Mouse (Mus musculus) NIH3T3 (cell line): ENCODE results near the gene Ddr2.

Experiments used
- DNase-seq: peaks from one replicate; pipeline ENCODE4 v3.0.0-alpha.2; 2012; ENCODE audit warnings: low read depth

The Ddr2 gene

GRCm38 (mm10) chr1:170110516-170111332 is at the start of gene Ddr2:
TSS of gene Ddr2 (minus strand) at chr1:170110762.
- DNase-seq, result peak; percentile 100

DNA sequence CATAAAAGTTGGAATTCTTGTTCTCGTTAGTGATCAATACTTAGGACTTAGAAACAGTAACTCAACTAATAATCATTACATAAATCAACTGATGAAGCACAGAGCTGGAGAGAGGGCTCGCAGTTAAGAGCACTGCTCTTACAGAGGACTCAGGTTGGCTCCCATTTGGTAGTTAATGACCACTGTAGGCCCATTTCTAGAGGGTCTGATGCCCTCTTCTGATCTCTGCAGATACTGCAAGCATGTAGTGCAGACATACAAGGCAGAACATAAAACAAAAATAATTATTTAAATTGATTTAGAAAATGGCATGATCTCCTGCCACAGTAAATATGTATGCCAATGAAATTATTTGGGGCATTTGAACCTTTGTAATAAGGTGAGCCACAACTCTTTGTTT is 49.1 kb upstream of the Ddr2 start:
- DNase-seq, result peak; percentile 43

DNA sequence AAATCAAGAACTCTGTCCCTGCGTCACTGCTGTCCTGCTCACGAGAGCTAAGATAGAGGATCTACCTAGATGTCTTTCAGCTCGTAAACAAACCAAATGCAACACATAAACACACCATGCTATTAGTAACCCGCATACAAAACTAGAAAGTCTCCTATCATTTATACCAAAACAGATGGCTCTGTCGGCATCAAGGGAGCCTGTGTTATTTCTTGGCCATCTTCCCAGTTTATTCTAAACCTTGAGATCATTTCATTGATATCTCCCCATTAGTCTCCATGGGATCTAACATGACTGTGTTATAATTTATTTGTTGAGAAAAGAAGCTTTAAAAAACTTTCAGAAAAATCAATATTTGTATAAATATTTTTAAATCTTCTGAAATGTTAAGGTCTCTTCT is 45.2 kb upstream of the Ddr2 start:
- DNase-seq, result no peak

GRCm38 (mm10) chr1:170155298-170155697 is 44.7 kb upstream of the Ddr2 start:
- no peak for DNase-seq

DNA sequence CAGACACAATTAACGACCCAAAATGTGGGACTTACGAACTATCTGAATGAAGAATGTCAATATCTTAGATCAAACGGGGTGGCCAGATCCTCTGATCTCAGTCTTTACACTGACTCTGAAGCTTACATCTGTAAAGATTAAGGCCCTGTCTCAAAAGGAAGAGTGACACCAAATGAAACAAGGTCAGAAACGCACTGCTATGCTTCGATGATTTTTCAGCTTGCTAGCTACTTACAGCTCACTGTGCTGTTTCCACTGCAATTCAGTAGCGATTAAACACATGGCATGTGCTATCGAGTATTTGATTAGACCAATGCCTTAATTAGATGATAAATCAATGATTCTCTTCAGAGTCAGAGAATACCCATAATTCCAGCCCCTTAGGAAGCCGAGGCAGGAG is 43.4 kb upstream of the Ddr2 start:
- DNase-seq, result no peak

DNA sequence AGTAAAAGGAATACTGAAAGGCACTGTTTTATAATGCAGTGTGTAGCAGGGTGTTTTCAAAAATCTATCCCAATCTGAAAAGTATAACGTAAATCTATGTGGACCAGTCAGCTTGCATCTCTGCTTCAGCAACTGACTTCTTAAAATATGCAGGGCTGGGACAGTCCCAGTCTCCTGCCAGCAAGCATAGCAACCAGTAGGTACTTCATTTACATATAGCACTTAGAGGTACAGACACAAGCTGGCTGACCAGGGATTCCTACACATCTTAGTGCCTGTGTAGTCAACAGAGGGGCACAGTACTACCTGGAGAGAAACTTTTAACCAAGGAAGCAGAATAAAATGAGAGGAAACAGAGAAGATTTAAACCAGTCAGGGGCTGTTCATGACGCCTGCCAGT is 42.0 kb upstream of the Ddr2 start:
- DNase-seq, result no peak

DNA sequence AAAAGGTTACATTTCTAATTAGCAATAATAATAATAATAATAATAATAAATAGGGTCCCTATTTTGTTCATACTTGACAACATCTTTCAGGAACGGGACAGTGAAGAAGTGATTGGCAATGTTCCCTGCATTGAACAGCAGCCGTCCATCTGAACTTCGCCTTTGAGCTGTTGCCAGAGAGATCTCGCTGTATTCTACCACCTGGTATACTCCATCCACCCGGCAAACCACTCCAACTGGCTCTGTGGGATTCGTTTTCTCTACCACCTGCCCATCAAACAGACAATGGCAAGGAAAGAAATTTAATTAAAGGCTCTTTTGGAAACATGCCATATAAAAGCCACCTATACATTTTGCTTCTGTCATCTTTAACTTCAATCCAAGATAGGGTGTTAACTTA is 40.3 kb upstream of the Ddr2 start:
- no peak for DNase-seq

DNA sequence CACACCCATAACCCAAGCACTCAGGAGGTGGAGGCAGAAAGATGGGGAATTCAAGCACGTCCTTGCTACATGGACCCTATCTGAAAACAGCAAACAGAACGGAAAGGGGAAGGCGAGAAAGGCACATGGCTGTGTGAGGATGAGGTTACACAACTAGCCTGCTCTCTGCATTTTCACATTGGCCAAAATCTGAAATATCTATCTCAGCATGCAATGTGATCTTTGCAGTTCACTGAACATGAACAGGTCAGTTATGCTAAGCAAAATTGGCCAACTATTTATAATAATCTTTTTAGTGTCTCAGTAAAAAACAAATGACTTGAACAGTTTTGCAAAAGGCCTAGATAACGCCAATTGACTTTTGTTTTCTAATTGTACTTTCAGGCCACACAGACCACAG is 39.2 kb upstream of the Ddr2 start:
- no peak for DNase-seq

DNA sequence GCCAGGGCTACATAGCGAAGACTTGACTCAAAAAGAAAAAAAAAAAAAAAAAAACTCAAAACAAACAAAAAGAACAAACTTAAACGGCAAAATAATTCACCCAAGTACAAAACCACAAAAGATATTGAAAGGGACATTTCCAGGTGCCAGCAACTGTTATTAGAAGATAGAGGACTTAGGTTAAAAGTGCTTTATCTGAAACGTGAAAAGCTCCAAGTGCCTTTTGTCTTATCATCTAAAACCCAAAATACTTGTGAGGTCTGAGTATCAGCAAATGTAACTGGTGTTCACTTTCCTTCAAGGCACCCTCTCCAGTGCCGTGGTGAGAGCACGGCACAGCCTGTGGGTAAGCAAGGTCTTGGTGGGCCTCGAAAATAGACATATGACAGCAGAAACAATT is 38.0 kb upstream of the Ddr2 start:
- DNase-seq, result no peak

DNA sequence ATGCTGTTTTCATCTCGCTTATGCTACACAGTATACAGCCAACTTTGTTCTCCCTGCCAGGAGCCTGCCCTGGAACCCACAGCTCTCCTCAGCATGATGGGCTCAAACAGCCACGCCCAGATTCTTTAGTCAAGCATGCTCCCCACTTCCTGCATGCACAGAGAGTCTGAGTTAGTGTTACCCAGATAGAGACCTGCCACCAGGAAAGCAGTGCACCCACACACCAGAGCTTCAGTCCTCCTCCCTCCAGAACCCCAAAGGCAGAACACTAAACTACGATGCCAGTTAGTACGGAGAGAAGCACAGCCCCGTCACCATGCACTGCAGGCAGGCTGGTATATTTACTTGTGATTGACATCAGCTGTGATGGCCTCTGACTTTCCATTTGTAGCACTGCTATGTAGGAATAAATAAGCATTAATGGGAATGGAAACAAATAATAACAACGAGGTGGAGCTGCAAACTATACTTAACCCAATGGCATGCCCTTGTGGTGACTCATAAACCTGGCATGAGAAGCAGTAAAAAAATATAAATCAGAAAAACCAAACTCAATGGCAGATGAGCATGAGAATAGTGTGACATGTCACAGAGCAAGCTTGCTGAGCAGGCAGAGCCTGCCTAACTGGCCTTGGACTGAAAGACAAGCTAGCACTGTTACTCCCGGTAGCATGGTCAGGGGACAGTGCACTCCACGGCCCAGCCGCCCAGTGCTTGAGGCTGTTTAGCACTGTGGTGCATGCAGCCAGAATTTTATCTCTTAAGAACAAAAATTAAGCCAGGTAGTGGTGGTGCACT is 37.3 kb upstream of the Ddr2 start:
- peak; percentile 45 for DNase-seq

DNA sequence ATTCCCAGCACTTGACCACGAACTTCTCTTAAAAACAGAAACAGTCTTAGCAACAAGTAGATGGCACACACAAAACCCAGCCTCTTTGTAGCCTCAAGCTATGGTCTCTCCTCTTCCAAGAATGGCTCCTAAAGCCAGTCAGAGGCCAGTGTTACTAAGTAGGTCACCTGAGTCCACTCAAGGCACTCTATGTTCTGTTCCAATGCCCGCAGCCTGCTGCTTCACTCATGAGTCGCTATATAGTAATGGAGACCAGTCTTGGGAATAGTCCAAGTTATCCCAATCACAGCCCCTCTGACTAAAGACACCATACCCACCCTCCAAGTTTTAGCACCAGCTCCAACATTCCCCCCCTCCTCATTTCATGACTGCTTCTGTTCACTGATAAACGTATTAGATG is 35.0 kb upstream of the Ddr2 start:
- DNase-seq, result peak; percentile 85

DNA sequence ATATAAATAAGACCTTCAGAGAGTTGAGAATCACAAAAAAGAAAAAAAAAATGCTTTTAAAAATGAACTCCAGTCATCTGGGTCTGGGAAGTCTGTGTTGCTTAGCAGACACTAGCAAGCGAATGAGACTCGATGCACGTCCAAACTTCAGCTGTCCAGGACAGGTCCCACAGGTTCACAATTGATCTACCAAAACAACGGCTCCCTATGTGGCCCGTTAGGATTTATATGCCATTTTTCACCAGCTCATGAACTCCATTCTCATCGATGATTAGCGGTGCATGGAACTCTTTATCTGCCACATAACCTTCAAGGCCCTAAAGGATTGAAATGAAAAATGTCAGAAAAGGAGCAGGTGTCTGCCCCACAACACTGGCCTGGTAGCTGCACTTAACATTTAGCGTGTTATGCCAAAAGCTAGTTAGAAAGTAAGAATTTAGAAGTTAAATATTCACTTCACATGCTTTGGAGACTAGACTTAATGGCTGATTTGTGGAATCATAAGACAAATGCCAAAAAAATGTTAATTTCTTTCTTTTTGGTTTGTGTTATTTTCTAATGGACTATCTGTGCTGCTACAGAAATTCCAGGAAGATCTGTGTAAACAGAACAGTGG is 31.8 kb upstream of the Ddr2 start:
- DNase-seq, result no peak

DNA sequence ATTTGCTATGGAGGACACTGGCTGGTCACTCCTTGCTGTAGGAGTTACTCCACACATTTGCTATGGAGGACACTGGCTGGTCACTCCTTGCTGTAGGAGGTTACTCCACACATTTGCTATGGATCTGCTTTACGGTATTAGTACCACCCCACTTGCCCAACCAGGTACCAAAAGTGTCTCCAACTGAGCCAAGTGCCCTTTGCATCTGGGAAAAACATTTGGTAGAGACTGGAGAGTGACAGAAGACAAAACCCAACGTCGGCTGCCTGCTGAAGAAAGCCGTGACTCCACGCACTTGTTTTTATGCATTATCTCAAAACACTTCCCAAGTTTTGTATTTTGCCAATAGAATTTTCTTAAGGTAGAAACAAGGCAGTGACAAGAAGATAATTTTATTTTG is 31.1 kb upstream of the Ddr2 start:
- DNase-seq, result no peak

GRCm38 (mm10) chr1:170136351-170137009 is 25.9 kb upstream of the Ddr2 start:
- DNase-seq, result peak; percentile 95

- DNase-seq, result no peak
Measured at GRCm38 (mm10) chr1:170134264-170134663, 23.7 kb upstream of the Ddr2 start.

GRCm38 (mm10) chr1:170130962-170131361 is 20.4 kb upstream of the Ddr2 start:
- no peak for DNase-seq

DNA sequence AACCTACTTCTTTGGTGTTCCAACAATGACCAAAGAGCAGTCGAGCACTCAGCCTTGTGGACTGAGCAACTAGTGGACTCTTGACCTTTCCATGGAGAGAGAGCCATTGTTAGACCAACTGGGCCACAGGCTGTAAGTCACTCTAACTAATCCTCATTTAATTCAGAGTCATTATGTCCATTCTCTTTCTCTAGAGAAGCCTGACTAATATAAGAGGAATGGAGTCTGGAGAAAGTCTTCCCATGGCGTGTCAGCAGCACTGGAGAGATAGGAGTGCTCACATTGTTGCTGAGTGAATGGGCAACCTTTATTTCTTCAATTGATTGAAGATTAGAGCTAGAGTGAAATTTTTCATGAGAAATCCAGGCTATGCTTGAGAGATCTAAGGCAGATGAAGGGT is 14.1 kb upstream of the Ddr2 start:
- DNase-seq, result no peak

DNA sequence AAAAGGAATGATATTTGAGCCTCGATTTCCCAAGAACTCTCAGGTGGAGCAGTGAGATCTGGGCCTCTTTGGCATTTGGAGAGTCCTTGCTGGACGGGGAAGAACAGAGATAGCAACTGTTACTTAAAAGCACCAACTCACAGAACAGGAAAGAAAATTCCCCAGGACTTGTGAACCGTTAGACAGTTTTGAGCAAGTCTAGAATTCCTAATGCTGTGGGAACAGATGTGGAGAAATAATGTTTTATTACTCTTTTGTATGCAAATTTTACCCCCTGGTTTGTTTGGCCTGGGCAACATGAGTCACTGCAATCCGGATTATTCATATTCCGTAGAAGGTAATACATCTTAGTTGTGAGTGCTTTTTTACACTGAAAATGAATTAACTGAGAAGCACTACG is 3.1 kb upstream of the Ddr2 start:
- peak; percentile 7 for DNase-seq

GRCm38 (mm10) chr1:170112261-170112660 is 1.7 kb upstream of the Ddr2 start:
- peak; percentile 52 for DNase-seq

GRCm38 (mm10) chr1:170111651-170112226 is 1.2 kb upstream of the Ddr2 start:
- DNase-seq, result peak; percentile 63

DNA sequence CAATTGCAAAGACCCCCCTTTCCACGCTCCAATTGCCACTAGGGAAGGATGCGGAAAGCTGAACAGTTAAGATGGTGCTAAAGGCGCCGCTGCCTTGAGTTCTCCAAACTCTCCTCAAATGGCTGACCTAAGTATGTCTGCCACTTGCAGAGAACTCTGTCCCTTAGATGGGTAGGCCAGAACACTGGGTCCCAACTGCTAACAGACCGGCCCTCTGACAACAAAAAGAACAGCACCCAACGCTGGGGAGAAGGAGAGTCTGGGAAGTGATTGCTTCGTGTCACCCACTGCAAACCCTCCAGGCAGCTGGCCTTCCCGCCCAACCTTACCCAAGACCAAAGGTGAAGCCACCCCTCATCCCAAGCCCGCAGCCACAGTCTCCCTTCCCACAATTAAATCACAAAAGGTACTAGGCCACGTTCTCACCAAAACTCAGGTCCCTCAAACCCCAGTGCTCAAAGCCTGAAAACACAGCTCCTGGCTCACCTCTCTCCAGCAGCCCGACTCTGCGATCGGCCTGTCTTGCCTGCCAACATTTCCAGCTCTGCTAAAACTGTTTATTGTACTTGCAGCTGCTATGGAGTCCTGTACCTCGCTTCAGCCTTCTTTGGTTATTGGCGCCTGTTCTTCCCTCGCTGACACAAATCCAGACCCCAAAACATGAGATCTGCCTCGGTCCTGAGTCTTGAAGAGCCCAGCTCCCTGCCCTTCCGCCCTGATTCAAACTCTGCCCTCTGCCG is 616 bp downstream of the Ddr2 start:
- peak; percentile 56 for DNase-seq
